ENCODE assay signal across 18 mouse cellular contexts in the genomic region with DNA sequence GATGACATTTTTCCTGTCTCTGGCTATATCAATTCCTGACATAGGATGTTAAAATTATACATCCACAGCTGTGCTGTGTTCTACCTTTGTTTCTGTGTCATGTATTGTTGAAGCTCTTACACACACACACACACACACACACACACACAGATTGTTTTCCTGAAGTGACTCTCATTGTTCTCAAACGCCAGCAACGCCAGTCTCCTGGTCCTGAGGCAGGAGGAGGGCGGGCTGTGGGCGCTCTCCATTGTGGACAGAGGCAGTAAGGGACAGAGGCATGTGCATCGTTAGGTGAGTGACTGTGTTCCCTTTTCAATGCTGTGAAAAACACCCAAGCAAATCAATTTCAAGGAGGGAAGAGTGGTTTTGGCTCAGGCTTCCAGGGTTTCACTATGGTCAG. TPM values are rescaled to one million over a fixed set of nuclear protein-coding genes. Genes with fewer than 3 reads are reported as not detected.
DNase-seq lines count a peak whose midpoint lies in the region; ATAC-seq and TF ChIP-seq lines count a peak whose summit lies in the region.
"Had no signal": no experiment of that assay in that cellular context is flagged by ENCODE, and none has a peak within 500 bp of the region (broad histone marks: within the 10 kb centered on the region; RNA-seq: fewer than 3 reads in every experiment).

No protein-coding gene starts in this region.

- H3K9me3 ChIP-seq in lung, embryonic 16.5 days (ENCODE audit: control insufficient read depth, low read length), result no peaks in the 10 kb centered on the region
- 0 out of 2 replicates have a peak, but pooled peaks cover 6% of the 10 kb centered on the region for H3K9me3 ChIP-seq in intestine, postnatal 0 days (ENCODE audit: control insufficient read depth)
- H3K9me3 ChIP-seq: embryonic facial prominence, embryonic 12.5 days had no signal

- TF ChIP-seq POLR2A in lung, adult 2 months (IDR thresholded peaks at IDR 0.05; ENCODE audit: borderline replicate concordance, extremely low read depth, low read depth, low read length), result no peak

- H3K36me3 ChIP-seq in lung, embryonic 16.5 days (ENCODE audit: control insufficient read depth, insufficient read depth, low read length), result no peaks in the 10 kb centered on the region; the same call in 1 of the 2 replicates
- H3K36me3 ChIP-seq in intestine, postnatal 0 days (ENCODE audit: control insufficient read depth, insufficient read depth), result 0 out of 2 replicates have a peak, but pooled peaks cover 5% of the 10 kb centered on the region

- H3K27me3 ChIP-seq in lung, embryonic 16.5 days (ENCODE audit: control insufficient read depth, insufficient read depth, low read depth, low read length), result no peaks in the 10 kb centered on the region
- no peaks in the 10 kb centered on the region for H3K27me3 ChIP-seq in intestine, postnatal 0 days (replicated peaks; ENCODE audit: control insufficient read depth, insufficient read depth, low read length)
- H3K27me3 ChIP-seq: embryonic facial prominence, embryonic 12.5 days; forebrain, embryonic 12.5 days; heart, embryonic 13.5 days had no signal

- intact Hi-C loops in heart, postnatal 14 days (cut with DNase I), result loop anchor here (2.0 kb wide), 1 partner anchor 74 kb away; no protein-coding TSS in a partner anchor

- peak; percentile 93 for DNase-seq in heart, adult 11 months
- no peak for DNase-seq in heart, postnatal 14 days
- DNase-seq in kidney, postnatal 10 days, result peak; percentile 47
- DNase-seq in kidney, adult 9 months, result no peak
- no peak for DNase-seq in lung, adult 2 months
- DNase-seq in lung, postnatal 10 days, result peak; percentile 52
- DNase-seq: adrenal gland, postnatal 10 days; cerebellum, adult 11-12 months; cerebellum, adult 9-10 months; cerebellum, postnatal 25 days; forebrain, postnatal 0 days; gastrocnemius, postnatal 14 days; heart, postnatal 10 days had no signal

- peak; percentile 21; the same call in 1 of the 2 replicates for ATAC-seq in lung, embryonic 16.5 days (ENCODE audit: low read depth)
- no peak for ATAC-seq in intestine, postnatal 0 days
- ATAC-seq: forebrain, postnatal 0 days had no signal

- H3K9ac ChIP-seq in lung, embryonic 16.5 days (ENCODE audit: low read length), result no peak overlapping the region
- no peak overlapping the region for H3K9ac ChIP-seq in intestine, postnatal 0 days (ENCODE audit: low read depth, low read length)
- H3K9ac ChIP-seq: embryonic facial prominence, embryonic 12.5 days; forebrain, embryonic 12.5 days; forebrain, postnatal 0 days; heart, embryonic 13.5 days had no signal

- H3K4me2 ChIP-seq in lung, embryonic 16.5 days (ENCODE audit: low read depth, low read length), result no peak overlapping the region
- no peak overlapping the region for H3K4me2 ChIP-seq in intestine, postnatal 0 days (replicated peaks; ENCODE audit: low read depth)
- H3K4me2 ChIP-seq: embryonic facial prominence, embryonic 12.5 days; forebrain, embryonic 12.5 days; heart, embryonic 13.5 days had no signal

- peak overlapping the region; percentile 71 for H3K27ac ChIP-seq in lung, embryonic 16.5 days (ENCODE audit: low read length)
- no peak overlapping the region for H3K27ac ChIP-seq in intestine, postnatal 0 days (ENCODE audit: low read depth, low read length)
- H3K27ac ChIP-seq: embryonic facial prominence, embryonic 12.5 days; forebrain, embryonic 12.5 days; heart, embryonic 13.5 days had no signal

- H3K4me3 ChIP-seq in lung, embryonic 16.5 days (ENCODE audit: low read length), result no peak overlapping the region
- H3K4me3 ChIP-seq in lung, adult 2 months (replicated peaks; ENCODE audit: extremely low read depth, low read depth, low read length), result no peak overlapping the region
- H3K4me3 ChIP-seq in intestine, postnatal 0 days (ENCODE audit: low read depth, low read length), result no peak overlapping the region
- H3K4me3 ChIP-seq: embryonic facial prominence, embryonic 12.5 days; forebrain, embryonic 12.5 days; heart, embryonic 13.5 days had no signal

- H3K4me1 ChIP-seq in lung, embryonic 16.5 days (replicated peaks; ENCODE audit: control insufficient read depth, insufficient read depth, low read length), result peaks cover 6% of the 10 kb centered on the region
- H3K4me1 ChIP-seq in lung, adult 2 months (ENCODE audit: control insufficient read depth, insufficient read depth, low read length), result peaks cover 8% of the 10 kb centered on the region; the same call in 1 of the 2 replicates
- H3K4me1 ChIP-seq in intestine, postnatal 0 days (replicated peaks; ENCODE audit: control insufficient read depth, insufficient read depth, low read length), result no peaks in the 10 kb centered on the region

- TF ChIP-seq CTCF in lung, adult 2 months (IDR thresholded peaks at IDR 0.05; ENCODE audit: insufficient read depth, low read length), result no peak
- no peak for TF ChIP-seq CTCF in intestine, postnatal 0 days (IDR thresholded peaks at IDR 0.05; ENCODE audit: low read depth)

- 62% methylated on average over 5 of the region's 5 CpGs for WGBS in lung, embryonic 16.5 days
- 49% methylated on average over 5 of the region's 5 CpGs for WGBS in lung, adult 2 months
- 73% methylated on average over 5 of the region's 5 CpGs for WGBS in intestine, postnatal 0 days

RNA-seq across cellular contexts. Expression of a gene that starts 29.3 kb away (rescaled TPM):
- under 1 TPM; 0.46 to 0.65 TPM for total RNA-seq in heart, postnatal 14 days (2021)
- 1.1 and 1.4 TPM in 2 replicates for polyA plus RNA-seq in lung, embryonic 16.5 days (2015; fragmentation: Nextera tagmentation; extraction: Ambion mirVana)
- 13.3 and 14.8 TPM in 2 replicates for polyA plus RNA-seq in lung, adult 2 months (2012; rRNA removed)
- polyA plus RNA-seq in intestine, postnatal 0 days (2015; fragmentation: Nextera tagmentation; extraction: Ambion mirVana), result 1.2 and 1.3 TPM in 2 replicates

RNA-seq across cellular contexts. Expression of a gene that starts 48.4 kb away (rescaled TPM):
- total RNA-seq in heart, postnatal 14 days (2021), result 10 to 100 TPM in 1 of 2 experiments, 1 to 10 TPM in 1; 8.6 to 10.8 TPM
- 24.4 TPM in 2 replicates for polyA plus RNA-seq in lung, embryonic 16.5 days (2015; fragmentation: Nextera tagmentation; extraction: Ambion mirVana)
- polyA plus RNA-seq in lung, adult 2 months (2012; rRNA removed), result 31.6 and 31.7 TPM in 2 replicates
- polyA plus RNA-seq in intestine, postnatal 0 days (2015; fragmentation: Nextera tagmentation; extraction: Ambion mirVana), result 7.5 and 8.0 TPM in 2 replicates

RNA-seq across cellular contexts. Expression of a gene that starts 51.0 kb away (rescaled TPM):
- 10 to 100 TPM in 1 of 2 experiments, 1 to 10 TPM in 1; 8.1 to 10.2 TPM for total RNA-seq in heart, postnatal 14 days (2021)
- polyA plus RNA-seq in lung, embryonic 16.5 days (2015; fragmentation: Nextera tagmentation; extraction: Ambion mirVana), result 20.9 and 21.5 TPM in 2 replicates
- polyA plus RNA-seq in lung, adult 2 months (2012; rRNA removed), result 17.2 and 21.8 TPM in 2 replicates
- polyA plus RNA-seq in intestine, postnatal 0 days (2015; fragmentation: Nextera tagmentation; extraction: Ambion mirVana), result 5.7 and 7.0 TPM in 2 replicates

Comparison
In these comparisons a context has a peak if more than half of its experiments do, and no peak if none do; other contexts are left out.
1. DNase-seq: peak in heart, adult 11 months (single experiment), kidney, postnatal 10 days (single experiment) and lung, postnatal 10 days (single experiment); none in heart, postnatal 14 days (0 of 2), kidney, adult 9 months (single experiment) and lung, adult 2 months (single experiment).